Mouse (Mus musculus) embryo, embryonic 10 days (tissue): Measurements from ENCODE around the gene Lrtm2.

ENCODE experiments used
- DNase-seq: peaks from one replicate; pipeline ENCODE4 v3.0.0-alpha.2; 2015; ENCODE audit warnings: low spot score

The Lrtm2 gene

GRCm38 (mm10) chr6:119276713-119277112 lies 53.9 kb downstream of the Lrtm2 start:
- DNase-seq, result no peak
